Mouse (Mus musculus): ENCODE data around the gene Il10rb. TPM values are rescaled to one million over a fixed set of nuclear protein-coding genes. Genes with fewer than 3 reads are reported as not detected.

Il10rb gene
- total RNA-seq, 2 experiments from 2014 or later = 6.2 to 7.9 TPM

GRCm38 (mm10) chr16:91404828-91405577 is 961 bp upstream of the Il10rb start:
- peak overlapping the region; percentile 95 for H3K27ac ChIP-seq
- peak overlapping the region; percentile 91; the same call in 1 of the 2 replicates for H3K4me3 ChIP-seq
- TF ChIP-seq CTCF (IDR thresholded peaks at IDR 0.05) = no peak
- intact Hi-C loops (cut with DNase I) = loop anchor here (5.0 kb wide), 2 partner anchors 33 to 57 kb away; partner anchors contain the start of gene Ifnar2
- no peak for DNase-seq

GRCm38 (mm10) chr16:91406585-91407220 is 739 bp downstream of the Il10rb start:
- Histone ChIP-seq H3K4me3 (peak overlapping the region; percentile 91), H3K27ac (peak overlapping the region; percentile 95)
- intact Hi-C loops (cut with DNase I) = loop anchor here (5.0 kb wide), 2 partner anchors 34 to 56 kb away; partner anchors contain the start of gene Ifnar2
- no peak for TF ChIP-seq CTCF (IDR thresholded peaks at IDR 0.05)
- DNase-seq = peak; percentile 49

- no peak for TF ChIP-seq CTCF (IDR thresholded peaks at IDR 0.05)
- DNase-seq = no peak
- intact Hi-C loops (cut with DNase I) = no loop called here
- H3K27ac ChIP-seq = peak overlapping the region; percentile 43; the same call in 1 of the 2 replicates
- H3K4me3 ChIP-seq = no peak overlapping the region
Measured at GRCm38 (mm10) chr16:91413102-91413844, 7.3 kb downstream of the Il10rb start.

GRCm38 (mm10) chr16:91415391-91416189 is 9.6 kb downstream of the Il10rb start:
- no peak for DNase-seq
- no peak for TF ChIP-seq CTCF (IDR thresholded peaks at IDR 0.05)
- Histone ChIP-seq H3K27ac (no peak overlapping the region), H3K4me3 (no peak overlapping the region)
- intact Hi-C loops (cut with DNase I) = no loop called here

GRCm38 (mm10) chr16:91416357-91416756 is 10.4 kb downstream of the Il10rb start:
- H3K4me3 ChIP-seq = no peak overlapping the region
- H3K27ac ChIP-seq = no peak overlapping the region
- intact Hi-C loops (cut with DNase I) = no loop called here
- DNase-seq = no peak
- no peak for TF ChIP-seq CTCF (IDR thresholded peaks at IDR 0.05)

- H3K4me3 ChIP-seq = no peak overlapping the region
- intact Hi-C loops (cut with DNase I) = no loop called here
- 0 out of 2 replicates have a peak overlapping the region, but pooled peaks have one; percentile 3 for H3K27ac ChIP-seq
- no peak for DNase-seq
- TF ChIP-seq CTCF (IDR thresholded peaks at IDR 0.05) = no peak
Measured at GRCm38 (mm10) chr16:91416938-91417337, 11.0 kb downstream of the Il10rb start.

GRCm38 (mm10) chr16:91418531-91418930 is 12.6 kb downstream of the Il10rb start:
- no peak for DNase-seq
- Histone ChIP-seq H3K27ac (no peak overlapping the region), H3K4me3 (no peak overlapping the region)
- intact Hi-C loops (cut with DNase I) = no loop called here
- TF ChIP-seq CTCF (IDR thresholded peaks at IDR 0.05) = no peak

- no peak for DNase-seq
- intact Hi-C loops (cut with DNase I) = no loop called here
- no peak for TF ChIP-seq CTCF (IDR thresholded peaks at IDR 0.05)
- Histone ChIP-seq H3K4me3 (no peak overlapping the region), H3K27ac (no peak overlapping the region)
Measured at GRCm38 (mm10) chr16:91425816-91426215, 19.9 kb downstream of the Il10rb start.

- no peak for TF ChIP-seq CTCF (IDR thresholded peaks at IDR 0.05)
- no peak for DNase-seq
- intact Hi-C loops (cut with DNase I) = no loop called here
- Histone ChIP-seq H3K4me3 (no peak overlapping the region), H3K27ac (peak overlapping the region; percentile 48; the same call in 1 of the 2 replicates)
Measured at GRCm38 (mm10) chr16:91426586-91426985, 20.6 kb downstream of the Il10rb start.

- no peak for DNase-seq
- TF ChIP-seq CTCF (IDR thresholded peaks at IDR 0.05) = no peak
- peak overlapping the region; percentile 65 for H3K27ac ChIP-seq
- intact Hi-C loops (cut with DNase I) = no loop called here
- H3K4me3 ChIP-seq = no peak overlapping the region
Measured at GRCm38 (mm10) chr16:91427461-91427860, 21.5 kb downstream of the Il10rb start.

GRCm38 (mm10) chr16:91428259-91428865 is 22.4 kb downstream of the Il10rb start:
- no peak for TF ChIP-seq CTCF (IDR thresholded peaks at IDR 0.05)
- H3K4me3 ChIP-seq = peak overlapping the region; percentile 23; the same call in 1 of the 2 replicates
- intact Hi-C loops (cut with DNase I) = no loop called here
- DNase-seq = no peak
- peak overlapping the region; percentile 65 for H3K27ac ChIP-seq
